Mouse (Mus musculus): ENCODE measurements around the gene Gpr34. TPM values are rescaled to one million over a fixed set of nuclear protein-coding genes. Genes with fewer than 3 reads are reported as not detected.

Gpr34 gene
- polyA plus RNA-seq, 1 experiment from 2014 or later, result 1.8 TPM

- no peak overlapping the region for H3K4me2 ChIP-seq
- H3K36me3 ChIP-seq, result no peaks in the 10 kb centered on the region
- no peak overlapping the region for H3K27ac ChIP-seq (replicated peaks)
- ATAC-seq (ENCODE audit: extremely low read depth, insufficient number of reproducible peaks, low FRiP score, low TSS enrichment), result no peak
- H3K9me3 ChIP-seq, result no peaks in the 10 kb centered on the region
- H3K4me1 ChIP-seq, result no peaks in the 10 kb centered on the region
- WGBS, result 79% methylated on average over 3 of the region's 3 CpGs
- H3K4me3 ChIP-seq, result no peak overlapping the region
- no peak overlapping the region for H3K9ac ChIP-seq
- H3K27me3 ChIP-seq (replicated peaks), result no peaks in the 10 kb centered on the region
Measured at GRCm38 (mm10) chrX:13670342-13670741, 38.5 kb downstream of the Gpr34 start.

- Histone ChIP-seq H3K27ac (replicated peaks) (no peak overlapping the region), H3K36me3 (no peaks in the 10 kb centered on the region), H3K27me3 (replicated peaks) (no peaks in the 10 kb centered on the region), H3K9me3 (no peaks in the 10 kb centered on the region), H3K4me3 (no peak overlapping the region), H3K9ac (no peak overlapping the region), H3K4me2 (no peak overlapping the region), H3K4me1 (no peaks in the 10 kb centered on the region)
- no peak for ATAC-seq (ENCODE audit: extremely low read depth, insufficient number of reproducible peaks, low FRiP score, low TSS enrichment)
- WGBS, result 81% methylated on average over 3 of the region's 3 CpGs
Measured at GRCm38 (mm10) chrX:13673001-13673400, 41.1 kb downstream of the Gpr34 start.

- H3K9me3 ChIP-seq, result no peaks in the 10 kb centered on the region
- no peaks in the 10 kb centered on the region for H3K4me1 ChIP-seq
- no peaks in the 10 kb centered on the region for H3K27me3 ChIP-seq (replicated peaks)
- WGBS, result 69% methylated on average over 3 of the region's 3 CpGs
- H3K27ac ChIP-seq (replicated peaks), result no peak overlapping the region
- H3K9ac ChIP-seq, result no peak overlapping the region
- ATAC-seq (ENCODE audit: extremely low read depth, insufficient number of reproducible peaks, low FRiP score, low TSS enrichment), result no peak
- H3K36me3 ChIP-seq, result no peaks in the 10 kb centered on the region
- no peak overlapping the region for H3K4me3 ChIP-seq
- H3K4me2 ChIP-seq, result no peak overlapping the region
Measured at GRCm38 (mm10) chrX:13681748-13682147, 49.9 kb downstream of the Gpr34 start.

- 81% methylated on average over 1 of the region's 1 CpGs for WGBS
- H3K4me2 ChIP-seq, result no peak overlapping the region
- no peak overlapping the region for H3K4me3 ChIP-seq
- H3K4me1 ChIP-seq, result no peaks in the 10 kb centered on the region
- no peak overlapping the region for H3K27ac ChIP-seq (replicated peaks)
- no peaks in the 10 kb centered on the region for H3K36me3 ChIP-seq
- H3K27me3 ChIP-seq (replicated peaks), result no peaks in the 10 kb centered on the region
- no peaks in the 10 kb centered on the region for H3K9me3 ChIP-seq
- ATAC-seq (ENCODE audit: extremely low read depth, insufficient number of reproducible peaks, low FRiP score, low TSS enrichment), result no peak
- H3K9ac ChIP-seq, result no peak overlapping the region
Measured at GRCm38 (mm10) chrX:13686589-13686988, 54.7 kb downstream of the Gpr34 start.

GRCm38 (mm10) chrX:13688356-13688755, 56.5 kb downstream of the Gpr34 start:
- Histone ChIP-seq H3K4me2 (no peak overlapping the region), H3K27me3 (replicated peaks) (no peaks in the 10 kb centered on the region), H3K9ac (no peak overlapping the region), H3K27ac (replicated peaks) (no peak overlapping the region), H3K36me3 (no peaks in the 10 kb centered on the region), H3K9me3 (no peaks in the 10 kb centered on the region), H3K4me1 (no peaks in the 10 kb centered on the region), H3K4me3 (no peak overlapping the region)
- ATAC-seq (ENCODE audit: extremely low read depth, insufficient number of reproducible peaks, low FRiP score, low TSS enrichment), result no peak
- 54% methylated on average over 2 of the region's 2 CpGs for whole genome bisulfite sequencing

Small RNA genes within 50 kb of the gene (microRNA-seq; reads per million reads assigned to microRNA genes)
- gene Gm25246, result not detected

Other genes starting within 250 kb of the Gpr34 start
- 0.04 and 0.10 TPM in 2 replicates for gene Nyx, start 166.0 kb upstream of the Gpr34 start, polyA plus RNA-seq (2015; fragmentation: Nextera tagmentation; extraction: Ambion mirVana)
- gene Gpr82, start 29.3 kb downstream of the Gpr34 start, polyA plus RNA-seq (2015; fragmentation: Nextera tagmentation; extraction: Ambion mirVana), result 0.05 and 0.35 TPM in 2 replicates
- gene Cask, start 219.3 kb downstream of the Gpr34 start, polyA plus RNA-seq (2015; fragmentation: Nextera tagmentation; extraction: Ambion mirVana), result 6.1 and 6.4 TPM in 2 replicates